Mouse (Mus musculus): ENCODE results near the gene Ctla2a. TPM values are rescaled to one million over a fixed set of nuclear protein-coding genes. Genes with fewer than 3 reads are reported as not detected.
"Not testable (repeated sequence)": the region's sequence is repeated elsewhere in the genome, so short reads cannot be mapped to it uniquely, and the experiment has no call there.

Ctla2a gene
- total RNA-seq (2012; rRNA removed) (not detected in 2 replicates), total RNA-seq (2014; rRNA removed) (not detected in 2 replicates), polyA plus RNA-seq (2012; ENCODE audit: insufficient read length, low read depth) (not detected in 2 replicates)

DNA sequence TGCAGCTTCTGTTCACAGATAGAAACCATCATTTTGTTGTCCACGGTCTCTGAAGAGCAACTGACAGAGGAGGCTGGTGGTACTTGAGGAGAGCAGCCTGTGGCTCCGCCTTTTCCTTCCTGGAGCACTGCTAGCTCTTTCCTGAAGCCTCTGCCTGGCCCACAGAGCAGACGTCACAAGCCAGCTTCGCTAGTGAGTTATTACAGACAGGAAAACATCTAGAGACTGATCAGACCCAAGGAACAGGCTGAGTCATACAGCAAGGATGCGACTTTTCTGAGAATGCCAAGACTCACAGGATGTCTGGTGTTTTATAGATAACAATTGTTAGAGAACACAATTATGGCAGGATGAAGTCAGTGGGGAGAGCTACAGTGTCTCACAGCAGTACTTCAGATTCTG is at the start of gene Ctla2a, which contains the start of gene Gm49391:
Gene Ctla2a (minus strand): TSS at position 126 of the 402 bp plus-strand sequence.
Gene Gm49391 (minus strand): TSS at position 72 of the 402 bp plus-strand sequence.
- no peak for DNase-seq (ENCODE audit: extremely low read depth)
- Histone ChIP-seq H3K4me3 (replicated peaks in 1 of 3; ENCODE audit: low read depth in 2 of 3, low read length in 2 of 3, poor library complexity in 1 of 3) (no peak within 1 kb of the TSS), H3K79me2 (replicated peaks; ENCODE audit: control insufficient read depth, extremely low read depth, insufficient read depth, poor library complexity, severe bottlenecking) (no peaks in the 10 kb centered on the region), H3K9ac (ENCODE audit: insufficient read depth, low read depth) (no peak within 1 kb of the TSS), H3K4me2 (ENCODE audit: insufficient read depth, low read depth, poor library complexity, severe bottlenecking) (no peak within 1 kb of the TSS), H3K36me3 (replicated peaks in 1 of 2; ENCODE audit: control insufficient read depth in 1 of 2, insufficient read depth in 1 of 2, low read length in 1 of 2) (no peaks in the 10 kb centered on the region), H3K27ac (ENCODE audit: insufficient read depth, low read depth) (no peak within 1 kb of the TSS), H3K4me1 (ENCODE audit: control insufficient read depth in 1 of 2, insufficient read depth in 2 of 2) (no peaks in the 10 kb centered on the region), H3K27me3 (replicated peaks) (no peaks in the 10 kb centered on the region), H3K9me3 (replicated peaks; ENCODE audit: low read length) (peaks cover 29% of the 10 kb centered on the region)
- dilution Hi-C loops (cut with MboI; ENCODE audit: extremely low pct_ligation_motif_present, extremely low pct_unique_long_range_greater_than_20kb, low sequenced_read_pairs), result no loop called here
- in situ Hi-C loops (cut with MboI; ENCODE audit: low pct_ligation_motif_present, low pct_unique_long_range_greater_than_20kb, low sequenced_read_pairs), result no loop called here
- TF ChIP-seq UBTF (IDR thresholded peaks at IDR 0.05; ENCODE audit: low read depth, low read length) (no peak), NELFE (IDR thresholded peaks at IDR 0.05; ENCODE audit: low read depth, low read length) (no peak), RCOR1 (conservative IDR thresholded peaks at IDR 0.05; ENCODE audit: low read depth, low read length) (no peak), HCFC1 (IDR thresholded peaks at IDR 0.05; ENCODE audit: low read depth, low read length) (no peak), MXI1 (IDR thresholded peaks at IDR 0.05; ENCODE audit: low read depth, low read length) (no peak), EP300 (IDR thresholded peaks at IDR 0.05; ENCODE audit: low read length) (no peak), ZNF384 (IDR thresholded peaks at IDR 0.05; ENCODE audit: low read depth, low read length) (no peak), SIN3A (IDR thresholded peaks at IDR 0.05; ENCODE audit: low read length) (no peak), NRF1 (IDR thresholded peaks at IDR 0.05; ENCODE audit: low read depth, low read length) (no peak), MYC (IDR thresholded peaks at IDR 0.05; ENCODE audit: low read depth, low read length) (no peak), CHD1 (IDR thresholded peaks at IDR 0.05; ENCODE audit: low read depth, low read length) (no peak), BHLHE40 (IDR thresholded peaks at IDR 0.05; ENCODE audit: low read depth, low read length) (no peak), IRF4 (IDR thresholded peaks at IDR 0.05; ENCODE audit: low read depth, low read length) (no peak), SMC3 (IDR thresholded peaks at IDR 0.05; ENCODE audit: low read depth, low read length) (no peak), RAD21 (IDR thresholded peaks at IDR 0.05; ENCODE audit: low read depth, low read length) (no peak), ETS1 (conservative IDR thresholded peaks at IDR 0.05; ENCODE audit: low read depth, low read length) (no peak), MAFK (IDR thresholded peaks at IDR 0.05; ENCODE audit: insufficient replicate concordance, low read length) (no peak), USF1 (IDR thresholded peaks at IDR 0.05; ENCODE audit: low read depth, low read length) (no peak), CHD2 (IDR thresholded peaks at IDR 0.05; ENCODE audit: low read length) (no peak)

DNA sequence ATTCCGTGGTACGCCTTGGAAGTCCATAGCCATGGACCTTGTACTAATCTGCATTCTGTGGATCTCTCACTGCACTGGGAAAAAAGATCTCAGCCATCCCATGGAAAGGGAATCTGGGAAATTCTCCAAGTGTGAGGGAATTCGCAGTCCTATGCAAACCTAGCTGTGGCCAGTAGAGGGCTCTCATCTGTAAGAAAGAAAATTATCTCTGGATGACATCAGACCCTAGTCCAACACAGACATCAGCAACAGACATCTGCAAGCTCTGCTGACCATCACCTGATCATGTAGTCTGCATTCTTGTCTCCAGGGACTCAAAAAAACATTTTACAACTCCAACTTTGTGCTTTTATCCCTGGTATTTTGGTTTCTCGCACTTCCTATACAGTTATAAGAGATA is 35.9 kb upstream of the Ctla2a start:
- H3K4me2 ChIP-seq (ENCODE audit: insufficient read depth, low read depth, poor library complexity, severe bottlenecking); H3K9me3 ChIP-seq (replicated peaks; ENCODE audit: low read length); dilution Hi-C loops (cut with MboI; ENCODE audit: extremely low pct_ligation_motif_present, extremely low pct_unique_long_range_greater_than_20kb, low sequenced_read_pairs); in situ Hi-C loops (cut with MboI; ENCODE audit: low pct_ligation_motif_present, low pct_unique_long_range_greater_than_20kb, low sequenced_read_pairs); H3K9ac ChIP-seq (ENCODE audit: insufficient read depth, low read depth); H3K79me2 ChIP-seq (replicated peaks; ENCODE audit: control insufficient read depth, extremely low read depth, insufficient read depth, poor library complexity, severe bottlenecking); DNase-seq (ENCODE audit: extremely low read depth); H3K27ac ChIP-seq (ENCODE audit: insufficient read depth, low read depth); H3K27me3 ChIP-seq (replicated peaks); H3K36me3 ChIP-seq (replicated peaks in 1 of 2; ENCODE audit: control insufficient read depth in 1 of 2, insufficient read depth in 1 of 2, low read length in 1 of 2); H3K4me3 ChIP-seq (replicated peaks in 1 of 3; ENCODE audit: low read depth in 2 of 3, low read length in 2 of 3, poor library complexity in 1 of 3); H3K4me1 ChIP-seq (ENCODE audit: control insufficient read depth in 1 of 2, insufficient read depth in 2 of 2): not testable (repeated sequence)

DNA sequence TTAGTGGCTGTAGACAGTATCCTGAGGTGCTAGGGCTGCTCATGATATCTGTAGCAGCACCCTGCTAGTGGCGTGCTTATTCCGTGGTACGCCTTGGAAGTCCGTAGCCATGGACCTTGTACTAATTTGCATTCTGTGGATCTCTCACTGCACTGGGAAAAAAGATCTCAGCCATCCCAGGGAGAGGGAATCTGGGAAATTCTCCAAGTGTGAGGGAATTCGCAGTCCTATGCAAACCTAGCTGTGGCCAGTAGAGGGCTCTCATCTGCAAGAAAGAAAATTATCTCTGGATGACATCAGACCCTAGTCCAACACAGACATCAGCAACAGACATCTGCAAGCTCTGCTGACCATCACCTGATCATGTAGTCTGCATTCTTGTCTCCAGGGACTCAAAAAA is 27.6 kb upstream of the Ctla2a start:
- H3K79me2 ChIP-seq (replicated peaks; ENCODE audit: control insufficient read depth, extremely low read depth, insufficient read depth, poor library complexity, severe bottlenecking); H3K27ac ChIP-seq (ENCODE audit: insufficient read depth, low read depth); H3K4me2 ChIP-seq (ENCODE audit: insufficient read depth, low read depth, poor library complexity, severe bottlenecking); H3K36me3 ChIP-seq (replicated peaks in 1 of 2; ENCODE audit: control insufficient read depth in 1 of 2, insufficient read depth in 1 of 2, low read length in 1 of 2); H3K4me3 ChIP-seq (replicated peaks in 1 of 3; ENCODE audit: low read depth in 2 of 3, low read length in 2 of 3, poor library complexity in 1 of 3); DNase-seq (ENCODE audit: extremely low read depth); H3K27me3 ChIP-seq (replicated peaks); H3K4me1 ChIP-seq (ENCODE audit: control insufficient read depth in 1 of 2, insufficient read depth in 2 of 2); in situ Hi-C loops (cut with MboI; ENCODE audit: low pct_ligation_motif_present, low pct_unique_long_range_greater_than_20kb, low sequenced_read_pairs); H3K9ac ChIP-seq (ENCODE audit: insufficient read depth, low read depth); dilution Hi-C loops (cut with MboI; ENCODE audit: extremely low pct_ligation_motif_present, extremely low pct_unique_long_range_greater_than_20kb, low sequenced_read_pairs): not testable (repeated sequence)
- H3K9me3 ChIP-seq (replicated peaks; ENCODE audit: low read length), result peaks cover 26% of the 10 kb centered on the region
